Mouse (Mus musculus): ENCODE measurements around the gene Nhlrc3. TPM values are rescaled to one million over a fixed set of nuclear protein-coding genes. Genes with fewer than 3 reads are reported as not detected.

Nhlrc3 gene
- polyA plus RNA-seq, 1 experiment from 2014 or later: 11.1 TPM

- Histone ChIP-seq H3K4me3 (replicated peaks) (no peak overlapping the region), H3K4me1 (no peaks in the 10 kb centered on the region), H3K27me3 (no peaks in the 10 kb centered on the region), H3K27ac (replicated peaks) (no peak overlapping the region), H3K9ac (no peak overlapping the region), H3K4me2 (replicated peaks) (no peak overlapping the region), H3K9me3 (replicated peaks) (no peaks in the 10 kb centered on the region), H3K36me3 (no peaks in the 10 kb centered on the region)
- 64% methylated on average over 7 of the region's 7 CpGs for WGBS
- ATAC-seq (ENCODE audit: insufficient number of reproducible peaks, low FRiP score, low TSS enrichment, low read depth): no peak
These were observed 45.4 kb downstream of the Nhlrc3 start for GRCm38 (mm10) chr3:53417701-53418100.

- no peaks in the 10 kb centered on the region for H3K4me1 ChIP-seq
- ATAC-seq (ENCODE audit: insufficient number of reproducible peaks, low FRiP score, low TSS enrichment, low read depth): 0 out of 2 replicates have a peak, but pooled peaks have one; percentile 39
These were observed 47.1 kb downstream of the Nhlrc3 start for GRCm38 (mm10) chr3:53416036-53416506.

GRCm38 (mm10) chr3:53413959-53414358, 49.2 kb downstream of the Nhlrc3 start:
- no peaks in the 10 kb centered on the region for H3K9me3 ChIP-seq (replicated peaks)
- no peaks in the 10 kb centered on the region for H3K36me3 ChIP-seq
- ATAC-seq (ENCODE audit: insufficient number of reproducible peaks, low FRiP score, low TSS enrichment, low read depth): no peak
- no peaks in the 10 kb centered on the region for H3K4me1 ChIP-seq
- no peak overlapping the region for H3K4me2 ChIP-seq (replicated peaks)
- no peaks in the 10 kb centered on the region for H3K27me3 ChIP-seq
- H3K27ac ChIP-seq (replicated peaks): no peak overlapping the region
- no peak overlapping the region for H3K4me3 ChIP-seq (replicated peaks)
- 47% methylated on average over 3 of the region's 3 CpGs for WGBS
- no peak overlapping the region for H3K9ac ChIP-seq

More at GRCm38 (mm10) chr3:53416036-53416506, 47.1 kb downstream of the Nhlrc3 start:
- Histone ChIP-seq H3K9ac (no peak overlapping the region), H3K27me3 (no peaks in the 10 kb centered on the region), H3K4me3 (replicated peaks) (no peak overlapping the region), H3K9me3 (replicated peaks) (no peaks in the 10 kb centered on the region), H3K36me3 (no peaks in the 10 kb centered on the region), H3K4me2 (replicated peaks) (no peak overlapping the region), H3K27ac (replicated peaks) (0 out of 2 replicates have a peak overlapping the region, but pooled peaks have one; percentile 34)
- 40% methylated on average over 5 of the region's 5 CpGs for WGBS

DNA sequence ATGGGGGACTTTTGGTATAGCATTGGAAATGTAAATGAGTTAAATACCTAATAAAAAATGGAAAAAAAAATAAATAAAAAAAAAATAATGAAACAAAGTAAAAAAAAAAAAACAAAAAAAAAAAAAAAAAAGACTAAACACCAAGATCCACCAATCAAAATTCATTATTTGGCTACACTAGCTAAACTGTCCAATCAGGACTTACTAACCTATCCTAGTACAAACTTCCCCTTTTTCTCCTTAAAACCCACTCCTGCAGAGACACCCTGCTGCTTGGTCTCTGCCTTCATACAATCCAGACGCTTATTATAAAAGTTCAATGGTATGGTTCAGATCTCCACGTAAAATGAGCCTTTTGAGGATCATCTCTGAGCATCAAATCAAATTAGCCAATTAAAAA, 49.7 kb downstream of the Nhlrc3 start:
- Histone ChIP-seq H3K27ac (replicated peaks) (no peak overlapping the region), H3K4me3 (replicated peaks) (no peak overlapping the region), H3K4me1 (no peaks in the 10 kb centered on the region), H3K36me3 (no peaks in the 10 kb centered on the region), H3K9me3 (replicated peaks) (no peaks in the 10 kb centered on the region), H3K9ac (no peak overlapping the region), H3K4me2 (replicated peaks) (no peak overlapping the region), H3K27me3 (no peaks in the 10 kb centered on the region)
- WGBS: 45% methylated on average over 2 of the region's 2 CpGs
- no peak for ATAC-seq (ENCODE audit: insufficient number of reproducible peaks, low FRiP score, low TSS enrichment, low read depth)

GRCm38 (mm10) chr3:53412259-53412658, 50.9 kb downstream of the Nhlrc3 start:
- no peak overlapping the region for H3K9ac ChIP-seq
- no peaks in the 10 kb centered on the region for H3K4me1 ChIP-seq
- no peaks in the 10 kb centered on the region for H3K36me3 ChIP-seq
- 89% methylated on average over 5 of the region's 5 CpGs for WGBS
- H3K4me2 ChIP-seq (replicated peaks): no peak overlapping the region
- H3K4me3 ChIP-seq (replicated peaks): no peak overlapping the region
- ATAC-seq (ENCODE audit: insufficient number of reproducible peaks, low FRiP score, low TSS enrichment, low read depth): no peak
- no peaks in the 10 kb centered on the region for H3K9me3 ChIP-seq (replicated peaks)
- H3K27me3 ChIP-seq: no peaks in the 10 kb centered on the region
- no peak overlapping the region for H3K27ac ChIP-seq (replicated peaks)

GRCm38 (mm10) chr3:53410031-53410430, 53.1 kb downstream of the Nhlrc3 start:
- no peaks in the 10 kb centered on the region for H3K27me3 ChIP-seq
- ATAC-seq (ENCODE audit: insufficient number of reproducible peaks, low FRiP score, low TSS enrichment, low read depth): no peak
- no peak overlapping the region for H3K9ac ChIP-seq
- no peaks in the 10 kb centered on the region for H3K4me1 ChIP-seq
- H3K36me3 ChIP-seq: no peaks in the 10 kb centered on the region
- no peak overlapping the region for H3K4me2 ChIP-seq (replicated peaks)
- H3K4me3 ChIP-seq (replicated peaks): no peak overlapping the region
- H3K9me3 ChIP-seq (replicated peaks): no peaks in the 10 kb centered on the region
- 52% methylated on average over 6 of the region's 6 CpGs for WGBS
- H3K27ac ChIP-seq (replicated peaks): no peak overlapping the region

GRCm38 (mm10) chr3:53407145-53407544, 56.0 kb downstream of the Nhlrc3 start:
- Histone ChIP-seq H3K27ac (replicated peaks) (no peak overlapping the region), H3K27me3 (no peaks in the 10 kb centered on the region), H3K4me3 (replicated peaks) (no peak overlapping the region), H3K9ac (no peak overlapping the region), H3K4me2 (replicated peaks) (no peak overlapping the region), H3K36me3 (no peaks in the 10 kb centered on the region), H3K9me3 (replicated peaks) (no peaks in the 10 kb centered on the region), H3K4me1 (no peaks in the 10 kb centered on the region)
- no peak for ATAC-seq (ENCODE audit: insufficient number of reproducible peaks, low FRiP score, low TSS enrichment, low read depth)
- WGBS: 50% methylated on average over 1 of the region's 1 CpGs

Other genes starting within 250 kb of the Nhlrc3 start
- gene Proser1, start 334 bp upstream of the Nhlrc3 start, polyA plus RNA-seq (2015; fragmentation: Nextera tagmentation; extraction: Ambion mirVana): 17.4 and 22.7 TPM in 2 replicates
- gene Stoml3, start 25.3 kb upstream of the Nhlrc3 start, polyA plus RNA-seq (2015; fragmentation: Nextera tagmentation; extraction: Ambion mirVana): 2.2 and 5.7 TPM in 2 replicates
- gene Frem2, start 194.0 kb upstream of the Nhlrc3 start, polyA plus RNA-seq (2015; fragmentation: Nextera tagmentation; extraction: Ambion mirVana): 5.8 and 7.1 TPM in 2 replicates

Measured in embryonic facial prominence, embryonic 15.5 days (tissue).